Mouse (Mus musculus) thymus, adult 2 months (tissue): ENCODE data around the gene Gprc5a. TPM values are rescaled to one million over a fixed set of nuclear protein-coding genes. Genes with fewer than 3 reads are reported as not detected.

Source experiments
- DNase-seq: peaks from one replicate; pipeline ENCODE4 v3.0.0; 2021
- H3K27ac ChIP-seq: fragments of 200-500 bp; 2 replicates; pipeline ENCODE4 v1.5.1; 2012; ENCODE audit warnings: low read length, control low read depth; ENCODE audit not compliant: control insufficient read depth, insufficient read depth
- H3K27me3 ChIP-seq: fragments of 200-500 bp; 2 replicates; pipeline ENCODE4 v1.6.1; 2012; ENCODE audit warnings: mild to moderate bottlenecking, low read length, moderate library complexity, mixed read lengths; ENCODE audit not compliant: control insufficient read depth, insufficient read depth
- H3K36me3 ChIP-seq: fragments of 200-500 bp; 2 replicates; pipeline ENCODE4 v1.6.1; 2012; ENCODE audit warnings: mild to moderate bottlenecking, low read length, moderate library complexity; ENCODE audit not compliant: control insufficient read depth, insufficient read depth
- H3K4me1 ChIP-seq: fragments of 200-500 bp; replicated peaks from 2 replicates; pipeline ENCODE4 v1.6.1; 2012; ENCODE audit warnings: low read length; ENCODE audit not compliant: control insufficient read depth, insufficient read depth
- H3K4me3 ChIP-seq: fragments of 200-500 bp; 2 replicates; pipeline ENCODE4 v1.5.1; 2012; ENCODE audit warnings: mild to moderate bottlenecking, low read length, control low read depth, moderate library complexity; ENCODE audit not compliant: control insufficient read depth, insufficient read depth
- CTCF ChIP-seq: fragments of 200-500 bp; IDR thresholded peaks from 2 replicates; pipeline ENCODE4 v1.5.1; 2012; ENCODE audit warnings: mild to moderate bottlenecking, control low read depth, low read length, moderate library complexity, borderline replicate concordance; ENCODE audit not compliant: control insufficient read depth, poor library complexity, insufficient read depth; ENCODE audit errors: extremely low read depth
- POLR2A ChIP-seq: fragments of 200-500 bp; IDR thresholded peaks from 2 replicates; pipeline ENCODE4 v1.6.1; 2012; ENCODE audit warnings: mild to moderate bottlenecking, low read length, control low read depth, moderate library complexity; ENCODE audit not compliant: control insufficient read depth, poor library complexity, insufficient read depth; ENCODE audit errors: extremely low read depth
- WGBS: fragments of 180-500 bp; shearing (Covaris S2); methylation state at CpG from one replicate; pipeline ENCODE4 v1.1.7; 2018; 5-methylcytosine and 5-hydroxymethylcytosine counted together
- polyA plus RNA-seq: library from polyadenylated mRNA; depleted of rRNA; stranded (reverse); fragments of >200 nt; gene quantifications from 2 replicates; pipeline ENCODE4 v1.2.3, GENCODE M21; 2012

Gene Gprc5a
- polyA plus RNA-seq, 1 experiment = 3.7 TPM

DNA sequence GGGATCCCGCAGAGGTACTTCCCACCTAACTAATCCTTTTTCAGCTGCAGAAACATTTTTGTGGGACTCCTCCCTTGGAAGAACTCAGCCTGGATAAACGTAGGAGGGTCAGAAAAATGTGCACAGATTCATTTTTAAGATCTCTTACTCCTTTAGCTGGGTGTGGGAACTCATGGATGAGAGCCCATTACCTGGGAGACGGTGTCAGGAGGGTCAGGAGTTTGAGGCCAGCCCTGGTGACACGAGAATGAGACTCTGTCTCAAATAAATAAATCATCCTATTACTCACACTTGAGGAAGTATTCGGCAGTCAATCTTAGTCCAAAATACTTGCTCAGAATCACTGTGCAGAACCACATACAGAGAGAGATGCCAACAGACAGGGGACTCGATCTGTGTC is 4.4 kb downstream of the Gprc5a start:
- H3K36me3 ChIP-seq = no peaks in the 10 kb centered on the region
- WGBS = 77% methylated on average over 6 of the region's 6 CpGs
- H3K4me3 ChIP-seq = no peak overlapping the region
- DNase-seq = no peak
- H3K27me3 ChIP-seq = no peaks in the 10 kb centered on the region
- no peak for TF ChIP-seq CTCF
- no peak for TF ChIP-seq POLR2A
- H3K4me1 ChIP-seq = no peaks in the 10 kb centered on the region; the same call in 1 of the 2 replicates
- no peak overlapping the region for H3K27ac ChIP-seq

- 81% methylated on average over 2 of the region's 2 CpGs for WGBS
These were observed 4.9 kb downstream of the Gprc5a start for GRCm38 (mm10) chr6:135070347-135070746.

GRCm38 (mm10) chr6:135074405-135074947 is 9.0 kb downstream of the Gprc5a start:
- Histone ChIP-seq H3K4me3 (no peak overlapping the region), H3K36me3 (no peaks in the 10 kb centered on the region), H3K27me3 (no peaks in the 10 kb centered on the region), H3K4me1 (no peaks in the 10 kb centered on the region), H3K27ac (no peak overlapping the region)
- TF ChIP-seq CTCF = no peak
- TF ChIP-seq POLR2A = no peak
- DNase-seq = no peak
- WGBS = 77% methylated on average over 6 of the region's 6 CpGs

More at GRCm38 (mm10) chr6:135070347-135070746, 4.9 kb downstream of the Gprc5a start:
- no peak overlapping the region for H3K4me3 ChIP-seq
- no peaks in the 10 kb centered on the region for H3K27me3 ChIP-seq
- no peak overlapping the region for H3K27ac ChIP-seq
- no peaks in the 10 kb centered on the region; the same call in 1 of the 2 replicates for H3K4me1 ChIP-seq
- H3K36me3 ChIP-seq = no peaks in the 10 kb centered on the region
- DNase-seq = no peak
- TF ChIP-seq CTCF = no peak
- no peak for TF ChIP-seq POLR2A

DNA sequence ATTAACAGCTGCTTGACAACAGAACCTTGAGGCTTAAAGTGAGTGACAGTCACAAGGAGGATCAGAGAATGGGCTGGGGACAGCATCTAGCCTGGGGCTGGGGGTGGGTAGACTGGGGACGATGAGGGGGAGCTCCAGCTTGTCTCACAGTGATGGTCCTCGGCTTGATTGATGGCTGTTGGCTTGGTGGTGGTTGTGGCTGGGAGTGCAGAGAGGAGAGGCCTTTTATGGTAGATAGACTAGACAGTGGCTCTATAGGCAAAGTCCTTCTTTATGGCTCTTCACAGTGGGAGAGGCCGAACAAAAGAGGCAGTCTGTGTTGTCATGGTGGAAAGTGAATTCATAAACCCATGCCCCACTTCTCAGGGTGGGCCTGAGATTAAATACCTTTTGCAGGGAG is 10.8 kb downstream of the Gprc5a start:
- no peak overlapping the region for H3K27ac ChIP-seq
- no peaks in the 10 kb centered on the region for H3K27me3 ChIP-seq
- 94% methylated on average over 3 of the region's 3 CpGs for WGBS
- no peak for TF ChIP-seq CTCF
- TF ChIP-seq POLR2A = no peak
- no peak overlapping the region for H3K4me3 ChIP-seq
- no peak for DNase-seq
- H3K36me3 ChIP-seq = no peaks in the 10 kb centered on the region
- H3K4me1 ChIP-seq = no peaks in the 10 kb centered on the region

GRCm38 (mm10) chr6:135078420-135078819 is 13.0 kb downstream of the Gprc5a start:
- TF ChIP-seq POLR2A = no peak
- no peak for TF ChIP-seq CTCF
- 70% methylated on average over 12 of the region's 12 CpGs for WGBS
- no peak for DNase-seq

GRCm38 (mm10) chr6:135083991-135084502 is 18.6 kb downstream of the Gprc5a start:
- no peak for TF ChIP-seq CTCF
- no peak for TF ChIP-seq POLR2A
- Histone ChIP-seq H3K4me1 (peaks cover 4% of the 10 kb centered on the region), H3K27ac (no peak overlapping the region), H3K4me3 (no peak overlapping the region), H3K36me3 (no peaks in the 10 kb centered on the region), H3K27me3 (no peaks in the 10 kb centered on the region)
- 95% methylated on average over 10 of the region's 10 CpGs for WGBS
- DNase-seq = no peak

More at GRCm38 (mm10) chr6:135078420-135078819, 13.0 kb downstream of the Gprc5a start:
- H3K4me1 ChIP-seq = no peaks in the 10 kb centered on the region
- no peaks in the 10 kb centered on the region for H3K36me3 ChIP-seq
- H3K27me3 ChIP-seq = no peaks in the 10 kb centered on the region
- H3K4me3 ChIP-seq = no peak overlapping the region
- H3K27ac ChIP-seq = no peak overlapping the region

DNA sequence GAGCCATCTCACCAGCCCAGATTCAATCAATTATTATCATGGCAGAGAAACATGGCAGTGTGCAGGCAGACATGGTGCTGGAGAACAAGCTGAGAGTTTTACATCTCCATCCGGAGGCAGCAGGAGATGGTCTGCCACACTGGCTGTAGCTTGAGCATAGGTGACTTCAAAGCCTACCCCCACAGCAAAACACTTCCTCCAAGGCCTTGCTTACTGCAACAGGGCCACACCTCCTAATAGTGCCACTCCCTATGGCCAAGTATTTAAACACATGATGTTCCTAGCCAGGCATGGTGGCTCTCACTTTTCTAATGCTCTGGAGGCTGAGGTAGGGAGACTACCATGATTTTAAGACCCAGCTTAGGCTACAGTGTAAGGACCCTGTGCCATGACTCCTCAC is 20.3 kb downstream of the Gprc5a start:
- peaks cover 4% of the 10 kb centered on the region for H3K4me1 ChIP-seq
- WGBS = 95% methylated on average over 1 of the region's 1 CpGs
- H3K27me3 ChIP-seq = no peaks in the 10 kb centered on the region
- H3K4me3 ChIP-seq = no peak overlapping the region
- H3K36me3 ChIP-seq = no peaks in the 10 kb centered on the region
- no peak for DNase-seq
- no peak for TF ChIP-seq POLR2A
- H3K27ac ChIP-seq = no peak overlapping the region
